Mouse (Mus musculus): ENCODE results near the gene Mettl24. TPM values are rescaled to one million over a fixed set of nuclear protein-coding genes. Genes with fewer than 3 reads are reported as not detected.
"Not testable (repeated sequence)": the region's sequence is repeated elsewhere in the genome, so short reads cannot be mapped to it uniquely, and the experiment has no call there.

The Mettl24 gene
- polyA plus RNA-seq, 1 experiment from 2014 or later: 17.1 TPM

GRCm38 (mm10) chr10:40737274-40738112 lies 54.4 kb downstream of the Mettl24 start:
- TF ChIP-seq EP300 (IDR thresholded peaks at IDR 0.05) (no peak), CTCF (IDR thresholded peaks at IDR 0.05) (no peak)
- Histone ChIP-seq H3K9me3 (ENCODE audit: low read length) (no peaks in the 10 kb centered on the region), H3K4me1 (ENCODE audit: insufficient read depth, low read depth, low read length) (no peaks in the 10 kb centered on the region), H3K4me3 (ENCODE audit: low read depth, low read length) (no peak overlapping the region), H3K9ac (replicated peaks; ENCODE audit: low read depth) (no peak overlapping the region), H3K27me3 (replicated peaks; ENCODE audit: insufficient read depth, low read length) (no peaks in the 10 kb centered on the region), H3K36me3 (ENCODE audit: insufficient read depth, low read length) (no peaks in the 10 kb centered on the region), H3K4me2 (replicated peaks; ENCODE audit: low read depth, low read length) (no peak overlapping the region), H3K27ac (ENCODE audit: low read length) (no peak overlapping the region)
- DNase-seq (ENCODE audit: low spot score) (no peak), ATAC-seq (no peak)
- 63% methylated on average over 22 of the region's 22 CpGs for WGBS

DNA sequence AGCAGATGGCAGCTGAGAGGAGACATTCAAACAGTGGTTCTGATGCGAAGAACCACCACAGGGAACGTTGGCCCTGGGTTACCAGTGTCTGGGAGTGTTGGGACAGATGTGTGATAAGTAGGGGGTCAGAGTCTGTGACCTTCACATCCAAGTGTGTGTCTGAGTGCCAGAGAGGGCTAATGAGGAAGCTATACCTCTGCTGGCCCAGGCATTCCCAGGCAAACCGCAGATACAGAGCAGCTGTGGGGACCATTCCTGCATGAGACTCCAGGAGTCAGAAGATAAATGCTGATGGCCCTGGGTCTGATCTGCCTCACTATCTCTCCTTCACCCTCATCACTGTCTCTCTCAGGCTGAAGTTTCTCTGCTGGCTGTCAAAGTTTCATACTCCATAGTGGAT lies 57.6 kb downstream of the Mettl24 start:
- no peak overlapping the region for H3K4me3 ChIP-seq (ENCODE audit: low read depth, low read length)
- H3K9ac ChIP-seq (replicated peaks; ENCODE audit: low read depth): no peak overlapping the region
- TF ChIP-seq CTCF (IDR thresholded peaks at IDR 0.05) (no peak), EP300 (IDR thresholded peaks at IDR 0.05) (no peak)
- no peak for ATAC-seq
- no peak overlapping the region for H3K27ac ChIP-seq (ENCODE audit: low read length)
- WGBS: 29% methylated on average over 3 of the region's 3 CpGs
- H3K36me3 ChIP-seq (ENCODE audit: insufficient read depth, low read length): no peaks in the 10 kb centered on the region
- H3K4me1 ChIP-seq (ENCODE audit: insufficient read depth, low read depth, low read length): no peaks in the 10 kb centered on the region
- no peaks in the 10 kb centered on the region for H3K27me3 ChIP-seq (replicated peaks; ENCODE audit: insufficient read depth, low read length)
- DNase-seq (ENCODE audit: low spot score): no peak
- H3K9me3 ChIP-seq (ENCODE audit: low read length): no peaks in the 10 kb centered on the region
- H3K4me2 ChIP-seq (replicated peaks; ENCODE audit: low read depth, low read length): no peak overlapping the region

DNA sequence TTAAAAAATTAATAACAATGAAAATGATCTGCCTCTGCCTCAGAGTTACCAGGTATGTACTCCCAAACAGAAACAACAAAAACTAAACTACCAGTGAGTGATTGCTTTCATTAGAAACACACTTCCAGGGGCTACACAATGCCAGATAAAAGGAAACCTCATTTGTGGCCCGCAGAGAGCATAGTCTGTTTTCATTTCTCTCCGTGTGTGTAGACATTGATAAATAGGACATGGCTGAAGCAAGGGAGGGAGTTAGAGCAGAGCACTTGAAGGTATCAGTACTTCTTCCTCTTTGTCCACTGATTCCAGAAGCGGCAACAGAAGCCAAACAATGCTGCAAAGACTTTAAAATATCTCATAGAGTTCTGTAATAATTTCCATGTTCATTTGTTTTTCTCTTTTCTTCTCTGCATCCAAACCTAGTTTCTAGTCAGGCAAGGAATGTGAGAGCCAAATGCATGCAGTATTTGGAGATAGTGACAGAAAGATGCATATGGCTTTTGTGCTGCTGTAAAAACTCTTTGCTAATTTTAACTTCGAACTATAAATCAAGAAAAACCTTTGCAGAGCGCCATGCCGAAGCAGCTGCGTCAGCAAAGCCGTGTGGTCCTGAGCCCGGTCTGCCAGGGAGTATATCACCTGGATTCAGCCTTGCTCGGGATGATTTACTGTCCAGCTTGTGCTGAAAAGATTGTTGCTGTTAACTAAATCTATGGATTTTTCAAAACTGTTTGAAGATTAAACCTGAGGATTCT lies 67.4 kb downstream of the Mettl24 start:
- WGBS: 45% methylated on average over 10 of the region's 10 CpGs
- no peak overlapping the region for H3K4me2 ChIP-seq (replicated peaks; ENCODE audit: low read depth, low read length)
- no peak for TF ChIP-seq CTCF (IDR thresholded peaks at IDR 0.05)
- TF ChIP-seq EP300 (IDR thresholded peaks at IDR 0.05): no peak
- no peaks in the 10 kb centered on the region for H3K9me3 ChIP-seq (ENCODE audit: low read length)
- H3K4me3 ChIP-seq (ENCODE audit: low read depth, low read length): no peak overlapping the region
- H3K27me3 ChIP-seq (replicated peaks; ENCODE audit: insufficient read depth, low read length): no peaks in the 10 kb centered on the region
- H3K4me1 ChIP-seq (ENCODE audit: insufficient read depth, low read depth, low read length): no peaks in the 10 kb centered on the region
- H3K9ac ChIP-seq (replicated peaks; ENCODE audit: low read depth): no peak overlapping the region
- H3K27ac ChIP-seq (ENCODE audit: low read length): no peak overlapping the region
- H3K36me3 ChIP-seq (ENCODE audit: insufficient read depth, low read length): no peaks in the 10 kb centered on the region
- ATAC-seq: no peak
- no peak for DNase-seq (ENCODE audit: low spot score)

GRCm38 (mm10) chr10:40751157-40751556 lies 68.1 kb downstream of the Mettl24 start:
- no peak overlapping the region for H3K9ac ChIP-seq (replicated peaks; ENCODE audit: low read depth)
- H3K4me1 ChIP-seq (ENCODE audit: insufficient read depth, low read depth, low read length): no peaks in the 10 kb centered on the region
- no peaks in the 10 kb centered on the region for H3K27me3 ChIP-seq (replicated peaks; ENCODE audit: insufficient read depth, low read length)
- WGBS: 81% methylated on average over 13 of the region's 13 CpGs
- ATAC-seq (no peak), DNase-seq (ENCODE audit: low spot score) (no peak)
- TF ChIP-seq CTCF (IDR thresholded peaks at IDR 0.05) (no peak), EP300 (IDR thresholded peaks at IDR 0.05) (no peak)
- H3K4me2 ChIP-seq (replicated peaks; ENCODE audit: low read depth, low read length): no peak overlapping the region
- H3K9me3 ChIP-seq (ENCODE audit: low read length): no peaks in the 10 kb centered on the region
- H3K27ac ChIP-seq (ENCODE audit: low read length): no peak overlapping the region
- H3K36me3 ChIP-seq (ENCODE audit: insufficient read depth, low read length): no peaks in the 10 kb centered on the region
- no peak overlapping the region for H3K4me3 ChIP-seq (ENCODE audit: low read depth, low read length)

DNA sequence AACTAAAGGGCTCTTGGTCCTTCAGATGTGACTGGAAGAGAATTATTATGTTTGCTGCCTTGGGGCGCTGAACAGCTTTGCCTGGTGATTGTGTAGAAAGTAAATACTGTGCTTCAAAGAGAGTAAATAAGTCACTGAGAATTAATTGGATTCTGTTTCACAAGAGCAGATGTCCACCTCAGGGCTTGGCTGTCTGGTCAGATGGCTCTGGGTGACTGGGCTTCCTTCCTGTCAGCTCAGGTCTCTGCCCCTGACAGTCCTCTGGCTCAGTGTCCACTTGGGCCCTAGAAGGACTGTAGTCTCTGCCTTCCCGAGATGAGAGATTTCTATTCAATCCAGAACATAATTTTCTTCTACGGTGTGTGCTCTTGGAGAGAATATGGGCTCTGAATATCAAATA lies 70.0 kb downstream of the Mettl24 start:
- Histone ChIP-seq H3K27ac (ENCODE audit: low read length) (no peak overlapping the region), H3K9ac (replicated peaks; ENCODE audit: low read depth) (no peak overlapping the region), H3K36me3 (ENCODE audit: insufficient read depth, low read length) (no peaks in the 10 kb centered on the region), H3K4me3 (ENCODE audit: low read depth, low read length) (no peak overlapping the region), H3K9me3 (ENCODE audit: low read length) (no peaks in the 10 kb centered on the region), H3K4me1 (ENCODE audit: insufficient read depth, low read depth, low read length) (no peaks in the 10 kb centered on the region), H3K4me2 (replicated peaks; ENCODE audit: low read depth, low read length) (no peak overlapping the region), H3K27me3 (replicated peaks; ENCODE audit: insufficient read depth, low read length) (no peaks in the 10 kb centered on the region)
- TF ChIP-seq CTCF (IDR thresholded peaks at IDR 0.05): no peak
- TF ChIP-seq EP300 (IDR thresholded peaks at IDR 0.05): no peak
- 63% methylated on average over 3 of the region's 3 CpGs for WGBS
- ATAC-seq: no peak
- no peak for DNase-seq (ENCODE audit: low spot score)

DNA sequence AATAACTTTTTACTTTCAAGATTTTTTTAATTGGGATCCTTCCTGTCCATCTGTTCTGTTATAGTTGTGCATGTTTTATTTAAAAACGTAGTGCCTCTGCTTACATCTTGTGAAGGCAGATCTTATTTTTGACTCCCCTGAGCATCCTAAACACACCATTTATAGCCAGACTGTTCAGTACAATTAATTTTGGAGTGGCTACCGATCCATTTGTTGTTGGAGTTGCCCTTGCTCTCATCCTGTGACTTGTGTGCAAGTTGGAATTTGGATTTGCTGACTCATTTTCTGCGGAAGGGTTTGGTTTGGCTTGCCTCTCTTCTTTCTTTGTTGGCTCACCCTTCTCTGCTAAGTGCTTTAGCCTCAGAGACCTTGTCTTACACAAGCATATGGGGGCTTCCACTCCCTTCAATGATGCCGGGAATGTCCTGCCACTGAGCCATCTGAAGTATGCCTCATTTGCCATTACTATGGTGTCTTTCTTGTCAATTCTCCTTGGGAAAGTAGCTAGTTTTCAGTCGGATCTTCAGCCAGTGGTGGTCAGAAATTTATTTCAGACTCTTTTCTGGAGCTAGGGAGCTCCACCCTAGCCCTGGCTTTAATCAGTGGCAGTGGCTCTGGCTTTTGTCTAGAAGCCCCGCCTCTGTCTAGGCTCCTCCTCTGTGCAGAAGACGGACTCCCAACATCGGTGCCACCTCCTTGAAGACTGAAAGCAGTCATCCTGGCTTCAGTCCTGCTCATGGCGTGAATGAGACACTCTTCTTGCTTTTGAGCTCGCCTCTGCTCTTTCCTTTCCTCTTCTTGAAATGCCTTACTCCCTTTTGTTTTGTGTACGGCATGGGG lies 75.3 kb downstream of the Mettl24 start:
- ATAC-seq (no peak), DNase-seq (ENCODE audit: low spot score) (no peak)
- Histone ChIP-seq H3K4me2 (replicated peaks; ENCODE audit: low read depth, low read length) (no peak overlapping the region), H3K9me3 (ENCODE audit: low read length) (no peaks in the 10 kb centered on the region), H3K27me3 (replicated peaks; ENCODE audit: insufficient read depth, low read length) (no peaks in the 10 kb centered on the region), H3K4me3 (ENCODE audit: low read depth, low read length) (no peak overlapping the region), H3K27ac (ENCODE audit: low read length) (no peak overlapping the region), H3K9ac (replicated peaks; ENCODE audit: low read depth) (no peak overlapping the region), H3K4me1 (ENCODE audit: insufficient read depth, low read depth, low read length) (no peaks in the 10 kb centered on the region), H3K36me3 (ENCODE audit: insufficient read depth, low read length) (no peaks in the 10 kb centered on the region)
- 72% methylated on average over 11 of the region's 11 CpGs for WGBS
- TF ChIP-seq EP300 (IDR thresholded peaks at IDR 0.05): no peak
- TF ChIP-seq CTCF (IDR thresholded peaks at IDR 0.05): no peak

DNA sequence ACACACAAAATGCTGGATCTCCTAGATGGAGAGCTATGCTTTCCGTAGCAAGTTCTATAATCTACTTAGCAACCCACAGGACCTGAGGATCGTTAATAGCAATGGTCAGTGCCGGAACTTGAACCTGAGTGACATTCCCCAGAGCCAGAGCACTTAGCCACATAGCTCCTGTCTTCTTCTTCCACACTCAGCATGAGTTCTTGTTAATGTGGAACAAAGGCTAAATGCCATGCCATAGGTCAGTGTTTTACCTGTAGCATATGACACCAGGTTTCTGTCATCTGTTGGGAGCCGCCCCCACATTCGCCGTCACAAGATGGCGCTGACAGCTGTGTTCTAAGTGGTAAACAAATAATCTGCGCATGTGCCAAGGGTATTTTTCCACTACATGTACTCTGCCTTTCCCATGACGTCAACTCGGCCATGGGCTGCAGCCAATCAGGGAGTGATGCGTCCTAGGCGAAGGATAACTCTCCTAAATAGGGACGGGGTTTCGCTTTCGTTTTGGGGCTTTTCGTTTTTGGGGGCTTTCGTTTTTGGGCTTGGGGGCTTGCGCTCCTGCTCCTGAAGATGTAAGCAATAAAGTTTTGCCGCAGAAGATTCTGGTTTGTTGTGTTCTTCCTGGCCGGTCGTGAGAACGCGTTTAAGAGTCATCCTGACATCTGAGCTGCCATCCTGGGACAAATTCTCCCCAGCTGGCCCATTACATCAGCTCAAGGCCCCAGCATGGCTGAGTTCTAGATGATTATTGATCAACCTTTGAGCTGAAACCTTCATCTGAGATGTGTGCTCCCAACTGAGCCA lies 76.5 kb downstream of the Mettl24 start:
- H3K4me1 ChIP-seq (ENCODE audit: insufficient read depth, low read depth, low read length); H3K4me2 ChIP-seq (replicated peaks; ENCODE audit: low read depth, low read length); H3K27me3 ChIP-seq (replicated peaks; ENCODE audit: insufficient read depth, low read length); H3K9ac ChIP-seq (replicated peaks; ENCODE audit: low read depth); H3K27ac ChIP-seq (ENCODE audit: low read length); H3K9me3 ChIP-seq (ENCODE audit: low read length); ATAC-seq; H3K4me3 ChIP-seq (ENCODE audit: low read depth, low read length); DNase-seq (ENCODE audit: low spot score); H3K36me3 ChIP-seq (ENCODE audit: insufficient read depth, low read length): not testable (repeated sequence)
- 95% methylated on average over 20 of the region's 23 CpGs for WGBS
